Mouse (Mus musculus) thymus, adult 2 months (tissue): Measurements from ENCODE around the gene Dgke. TPM values are rescaled to one million over a fixed set of nuclear protein-coding genes. Genes with fewer than 3 reads are reported as not detected.
A peak's percentile ranks its signal among the peaks of the same experiment; 100 is the strongest.
"Not testable (repeated sequence)": the region's sequence is repeated elsewhere in the genome, so short reads cannot be mapped to it uniquely, and the experiment has no call there.

Experiments
- DNase-seq: peaks from one replicate; pipeline ENCODE4 v3.0.0; 2021
- H3K27ac ChIP-seq: fragments of 200-500 bp; 2 replicates; pipeline ENCODE4 v1.5.1; 2012; ENCODE audit warnings: low read length, control low read depth; ENCODE audit not compliant: control insufficient read depth, insufficient read depth
- H3K27me3 ChIP-seq: fragments of 200-500 bp; 2 replicates; pipeline ENCODE4 v1.6.1; 2012; ENCODE audit warnings: mild to moderate bottlenecking, low read length, moderate library complexity, mixed read lengths; ENCODE audit not compliant: control insufficient read depth, insufficient read depth
- H3K36me3 ChIP-seq: fragments of 200-500 bp; 2 replicates; pipeline ENCODE4 v1.6.1; 2012; ENCODE audit warnings: mild to moderate bottlenecking, low read length, moderate library complexity; ENCODE audit not compliant: control insufficient read depth, insufficient read depth
- H3K4me1 ChIP-seq: fragments of 200-500 bp; replicated peaks from 2 replicates; pipeline ENCODE4 v1.6.1; 2012; ENCODE audit warnings: low read length; ENCODE audit not compliant: control insufficient read depth, insufficient read depth
- H3K4me3 ChIP-seq: fragments of 200-500 bp; 2 replicates; pipeline ENCODE4 v1.5.1; 2012; ENCODE audit warnings: mild to moderate bottlenecking, low read length, control low read depth, moderate library complexity; ENCODE audit not compliant: control insufficient read depth, insufficient read depth
- CTCF ChIP-seq: fragments of 200-500 bp; IDR thresholded peaks from 2 replicates; pipeline ENCODE4 v1.5.1; 2012; ENCODE audit warnings: mild to moderate bottlenecking, control low read depth, low read length, moderate library complexity, borderline replicate concordance; ENCODE audit not compliant: control insufficient read depth, poor library complexity, insufficient read depth; ENCODE audit errors: extremely low read depth
- POLR2A ChIP-seq: fragments of 200-500 bp; IDR thresholded peaks from 2 replicates; pipeline ENCODE4 v1.6.1; 2012; ENCODE audit warnings: mild to moderate bottlenecking, low read length, control low read depth, moderate library complexity; ENCODE audit not compliant: control insufficient read depth, poor library complexity, insufficient read depth; ENCODE audit errors: extremely low read depth
- WGBS: fragments of 180-500 bp; shearing (Covaris S2); methylation state at CpG from one replicate; pipeline ENCODE4 v1.1.7; 2018; 5-methylcytosine and 5-hydroxymethylcytosine counted together
- polyA plus RNA-seq: library from polyadenylated mRNA; depleted of rRNA; stranded (reverse); fragments of >200 nt; gene quantifications from 2 replicates; pipeline ENCODE4 v1.2.3, GENCODE M21; 2012

Gene Dgke
- polyA plus RNA-seq, 1 experiment: 81.2 TPM

DNA sequence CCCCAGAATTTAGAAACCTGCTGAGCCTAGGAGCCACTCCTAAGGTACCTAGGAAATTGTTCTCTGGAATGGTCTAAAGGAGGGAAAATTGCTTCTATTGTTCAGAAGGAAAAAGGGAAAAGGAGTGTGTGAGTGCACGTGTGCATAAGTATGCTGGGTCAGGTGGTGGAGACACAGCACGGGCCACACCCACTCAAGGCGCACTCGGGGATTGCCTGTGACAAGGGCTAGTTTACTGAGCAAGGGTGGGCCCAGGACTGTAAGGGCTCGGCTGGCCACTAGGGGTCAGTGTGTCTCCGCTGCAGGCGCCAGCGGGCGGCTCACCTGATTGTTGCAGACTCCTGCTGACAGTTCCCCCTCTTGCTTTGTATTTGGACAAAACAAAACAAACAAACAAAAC, 33.8 kb upstream of the Dgke start:
- peak; percentile 98 for TF ChIP-seq CTCF
- no peak for TF ChIP-seq POLR2A
- under 1% methylated on average over 9 of the region's 9 CpGs for WGBS
- peak overlapping the region; percentile 53; the same call in 1 of the 2 replicates for H3K4me3 ChIP-seq
- no peaks in the 10 kb centered on the region for H3K36me3 ChIP-seq
- H3K27ac ChIP-seq: peak overlapping the region; percentile 78; the same call in 1 of the 2 replicates
- H3K27me3 ChIP-seq: no peaks in the 10 kb centered on the region
- peak; percentile 95 for DNase-seq
- peaks cover 38% of the 10 kb centered on the region for H3K4me1 ChIP-seq

DNA sequence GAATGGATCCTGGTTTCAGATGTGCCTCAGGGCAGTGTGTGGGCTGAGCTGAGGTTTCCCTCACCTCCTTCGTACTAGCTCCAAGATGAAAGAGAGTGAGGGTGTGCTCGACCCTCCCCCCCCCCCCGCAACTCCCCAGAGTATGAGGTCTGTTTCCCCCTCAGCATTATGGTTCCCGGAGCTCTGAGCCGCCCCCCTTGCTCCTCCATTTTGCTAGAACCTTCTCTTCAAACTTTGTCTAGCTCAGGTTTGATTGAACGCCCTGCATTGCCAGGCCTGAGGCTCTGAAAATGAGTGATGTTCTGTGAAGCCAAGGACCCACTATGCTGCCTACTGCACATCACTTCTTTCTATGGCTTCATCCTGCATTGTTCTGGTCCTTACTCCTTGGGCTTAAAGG, 32.3 kb upstream of the Dgke start:
- no peaks in the 10 kb centered on the region for H3K36me3 ChIP-seq
- peak overlapping the region; percentile 77 for H3K27ac ChIP-seq
- no peak for DNase-seq
- 15% methylated on average over 6 of the region's 6 CpGs for WGBS
- TF ChIP-seq POLR2A (no peak), CTCF (no peak)
- no peak overlapping the region for H3K4me3 ChIP-seq
- H3K27me3 ChIP-seq: no peaks in the 10 kb centered on the region
- H3K4me1 ChIP-seq: peaks cover 48% of the 10 kb centered on the region

DNA sequence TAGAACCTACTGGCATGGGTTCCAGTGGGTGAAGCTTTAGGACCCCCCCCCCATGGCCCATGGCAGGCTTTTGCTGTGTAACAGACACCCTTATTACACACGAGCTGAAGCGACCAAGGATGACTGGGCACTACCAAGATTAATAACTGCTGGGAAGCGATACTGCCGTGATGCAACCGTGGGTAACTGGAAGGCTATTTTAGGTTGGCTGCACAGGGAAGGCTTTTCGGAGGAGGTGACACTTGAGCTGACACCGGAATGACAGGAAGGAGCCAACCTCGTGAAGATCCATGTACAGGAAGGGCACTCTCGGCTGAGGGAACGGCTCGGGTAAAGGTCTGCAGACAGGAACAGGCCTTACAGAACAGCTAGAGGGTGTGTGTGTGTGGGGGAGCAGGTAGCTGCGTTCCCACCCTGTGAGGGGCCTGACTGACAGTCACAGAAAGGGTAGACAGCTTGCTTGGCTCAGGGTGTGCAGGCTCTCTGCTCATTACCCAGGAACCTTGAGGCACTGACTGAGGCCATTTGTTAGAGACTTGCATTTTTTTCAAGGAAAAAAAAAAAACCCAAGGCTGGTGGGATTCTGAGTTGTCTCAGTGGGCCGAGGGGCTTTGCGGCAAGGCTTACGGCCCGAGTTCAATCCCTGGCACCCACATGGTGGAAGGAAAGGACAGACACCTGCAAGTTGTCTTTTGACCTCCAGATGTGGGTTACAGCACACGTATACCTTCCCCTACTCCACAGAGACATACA, 31.6 kb upstream of the Dgke start:
- no peak overlapping the region for H3K4me3 ChIP-seq
- peaks cover 54% of the 10 kb centered on the region for H3K4me1 ChIP-seq
- WGBS: 49% methylated on average over 17 of the region's 17 CpGs
- H3K27ac ChIP-seq: peak overlapping the region; percentile 77
- no peak for DNase-seq
- no peak for TF ChIP-seq CTCF
- TF ChIP-seq POLR2A: no peak
- no peaks in the 10 kb centered on the region for H3K27me3 ChIP-seq
- no peaks in the 10 kb centered on the region for H3K36me3 ChIP-seq

DNA sequence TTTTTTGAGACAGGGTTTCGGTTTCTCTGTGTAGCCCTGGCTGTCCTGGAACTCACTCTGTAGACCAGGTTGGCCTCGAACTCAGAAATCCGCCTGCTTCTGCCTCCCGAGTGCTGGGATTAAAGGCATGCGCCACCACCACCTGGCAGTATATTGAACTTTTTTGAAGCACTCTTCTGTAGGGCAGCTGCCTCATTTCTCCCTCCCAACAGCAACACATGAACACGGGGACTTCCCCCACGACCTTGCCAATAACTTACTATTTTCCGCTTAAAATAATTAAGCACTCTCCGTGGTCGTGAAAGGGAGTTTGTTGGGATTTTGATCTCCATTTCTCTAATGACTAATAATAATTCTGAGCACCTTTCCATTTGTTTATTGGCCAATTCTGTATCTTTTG, 30.6 kb upstream of the Dgke start:
- H3K27ac ChIP-seq, H3K27me3 ChIP-seq, H3K36me3 ChIP-seq, H3K4me3 ChIP-seq, DNase-seq: not testable (repeated sequence)
- peaks cover 61% of the 10 kb centered on the region for H3K4me1 ChIP-seq
- WGBS: 84% methylated on average over 10 of the region's 10 CpGs

DNA sequence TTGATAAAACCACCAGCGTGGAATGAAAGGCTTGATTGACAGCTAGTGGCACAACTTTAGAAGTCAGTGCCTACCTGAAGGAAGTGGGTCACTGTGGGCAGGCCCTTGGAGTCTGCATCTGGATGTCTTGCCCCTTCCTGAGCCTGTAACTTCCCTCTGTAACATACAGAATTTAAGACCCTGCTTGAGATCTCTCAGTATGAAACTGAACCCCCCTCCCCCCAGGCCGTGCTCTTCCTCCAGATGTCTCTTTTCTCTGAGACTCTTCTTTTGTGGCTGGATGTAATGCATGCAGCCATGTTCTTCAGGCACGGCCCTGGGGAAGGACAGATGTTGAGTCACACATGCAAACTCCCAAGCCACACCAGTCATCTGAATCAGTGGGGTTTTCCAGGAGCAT, 28.7 kb upstream of the Dgke start:
- TF ChIP-seq POLR2A (no peak), CTCF (no peak)
- 9% methylated on average over 3 of the region's 3 CpGs for WGBS
- peaks cover 60% of the 10 kb centered on the region for H3K4me1 ChIP-seq
- peak overlapping the region; percentile 98 for H3K27ac ChIP-seq
- H3K36me3 ChIP-seq: no peaks in the 10 kb centered on the region
- H3K27me3 ChIP-seq: no peaks in the 10 kb centered on the region
- peak overlapping the region; percentile 25 for H3K4me3 ChIP-seq
- DNase-seq: peak; percentile 64

DNA sequence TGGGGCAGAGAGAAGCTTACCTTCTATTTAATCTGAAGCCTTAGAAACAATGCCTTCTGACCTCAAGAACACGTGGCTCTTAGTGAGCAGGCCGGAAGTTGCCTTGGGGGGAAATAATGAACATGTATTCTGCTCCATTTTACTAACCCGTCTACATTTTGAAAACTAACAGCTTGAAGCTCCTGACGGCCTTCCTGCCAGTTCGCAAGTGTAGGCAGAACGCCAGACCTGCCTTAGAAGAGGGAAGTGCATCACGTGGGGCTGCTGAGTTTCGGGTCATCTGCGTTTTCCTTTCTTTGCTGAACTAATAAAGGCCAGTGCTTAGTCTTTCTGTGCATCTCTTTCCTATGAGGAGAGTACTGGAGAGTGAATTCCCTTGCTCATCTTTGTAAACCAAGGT, 26.1 kb upstream of the Dgke start:
- peak overlapping the region; percentile 1; the same call in 1 of the 2 replicates for H3K4me3 ChIP-seq
- H3K27ac ChIP-seq: peak overlapping the region; percentile 62
- peaks cover 56% of the 10 kb centered on the region for H3K4me1 ChIP-seq
- WGBS: 5% methylated on average over 9 of the region's 9 CpGs
- TF ChIP-seq POLR2A (no peak), CTCF (no peak)
- DNase-seq: no peak
- no peaks in the 10 kb centered on the region for H3K27me3 ChIP-seq
- H3K36me3 ChIP-seq: peaks cover 7% of the 10 kb centered on the region; the same call in 1 of the 2 replicates

DNA sequence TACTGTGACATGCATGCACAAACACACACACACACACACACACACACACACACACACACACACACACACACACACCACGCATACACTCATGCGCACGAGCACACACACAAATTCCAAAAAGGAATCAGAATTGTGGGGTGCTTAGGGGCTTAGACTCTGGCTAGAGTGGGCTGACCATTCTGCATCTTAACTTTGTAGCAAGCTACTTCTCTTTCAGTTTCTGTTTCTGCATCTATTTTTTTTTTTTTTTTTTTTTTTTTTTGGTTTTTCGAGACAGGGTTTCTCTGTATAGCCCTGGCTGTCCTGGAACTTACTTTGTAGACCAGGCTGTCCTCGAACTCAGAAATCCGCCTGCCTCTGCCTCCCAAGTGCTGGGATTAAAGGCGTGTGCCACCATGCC, 23.7 kb upstream of the Dgke start:
- peaks cover 54% of the 10 kb centered on the region for H3K4me1 ChIP-seq
- not testable (repeated sequence) for H3K27me3 ChIP-seq, H3K36me3 ChIP-seq, DNase-seq, H3K4me3 ChIP-seq
- WGBS: 79% methylated on average over 7 of the region's 7 CpGs
- H3K27ac ChIP-seq: peak overlapping the region; percentile 69
